Mouse (Mus musculus): ENCODE results near the gene Adam33. TPM values are rescaled to one million over a fixed set of nuclear protein-coding genes. Genes with fewer than 3 reads are reported as not detected.
A peak's percentile ranks its signal among the peaks of the same experiment; 100 is the strongest.
"Not testable (repeated sequence)": the region's sequence is repeated elsewhere in the genome, so short reads cannot be mapped to it uniquely, and the experiment has no call there.

The Adam33 gene
- 2.3 and 4.3 TPM in 2 replicates for polyA plus RNA-seq (2016; fragmentation: Nextera tagmentation; extraction: Ambion mirVana)

DNA sequence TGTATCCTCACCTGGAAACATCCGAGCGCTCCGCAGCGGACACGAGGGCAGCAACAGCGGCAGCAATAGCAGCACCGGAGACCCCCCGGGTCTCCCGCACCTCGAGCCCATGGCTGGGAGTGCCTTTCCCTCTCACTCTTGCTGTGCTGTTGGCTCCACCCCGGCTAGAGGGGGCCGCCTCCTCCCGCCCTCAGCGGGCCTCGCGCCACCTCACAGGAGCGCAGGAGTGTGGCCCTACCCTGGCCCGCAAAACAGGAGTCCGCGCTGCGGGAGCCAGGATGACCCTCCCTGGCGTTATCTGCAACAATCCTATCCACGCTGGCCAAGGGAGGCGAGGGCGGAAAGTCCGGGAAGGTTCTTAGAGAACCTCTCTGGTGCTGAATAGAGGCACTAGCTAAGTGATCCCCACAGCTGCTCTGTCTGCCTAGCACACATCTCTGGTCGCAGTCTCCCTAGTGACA lies at the start of gene Adam33:
Gene Adam33, minus strand, starts transcription at position 411 of the 461 bp plus-strand sequence.
- Histone ChIP-seq H3K27me3 (peaks cover 47% of the 10 kb centered on the region), H3K4me2 (replicated peaks) (peak within 1 kb of the TSS; percentile 51), H3K27ac (no peak within 1 kb of the TSS), H3K9ac (peak within 1 kb of the TSS; percentile 35; the same call in 1 of the 2 replicates), H3K4me1 (peaks cover 15% of the 10 kb centered on the region), H3K9me3 (replicated peaks) (no peaks in the 10 kb centered on the region), H3K4me3 (peak within 1 kb of the TSS; percentile 28), H3K36me3 (no peaks in the 10 kb centered on the region)
- WGBS = 3% methylated on average over 27 of the region's 27 CpGs
- 0 out of 2 replicates have a peak, but pooled peaks have one; percentile 13 for ATAC-seq (ENCODE audit: low FRiP score)

DNA sequence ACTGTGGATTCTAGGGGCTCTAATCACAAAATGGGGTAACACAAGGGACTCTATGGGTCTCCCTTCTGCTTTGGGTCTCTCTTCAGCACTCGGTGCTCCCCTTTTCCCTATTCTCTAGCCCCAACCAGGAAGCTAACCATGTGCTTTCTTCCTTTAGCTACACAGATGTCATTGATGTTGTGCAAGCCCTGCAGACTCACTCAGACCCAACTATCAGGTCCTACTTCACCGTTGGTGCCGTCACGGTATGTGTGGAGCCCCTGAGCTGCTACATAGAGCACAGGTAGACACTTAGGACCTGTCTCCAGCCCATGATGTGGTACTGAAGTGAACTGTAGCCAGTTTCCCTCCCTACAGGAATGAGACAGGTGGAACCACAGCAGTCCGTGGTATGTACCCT lies 42.4 kb upstream of the Adam33 start:
- no peak overlapping the region for H3K4me2 ChIP-seq (replicated peaks)
- no peak overlapping the region for H3K9ac ChIP-seq
- no peak overlapping the region for H3K27ac ChIP-seq
- no peaks in the 10 kb centered on the region for H3K27me3 ChIP-seq
- no peak for ATAC-seq (ENCODE audit: low FRiP score)
- H3K4me1 ChIP-seq = no peaks in the 10 kb centered on the region
- no peaks in the 10 kb centered on the region for H3K9me3 ChIP-seq (replicated peaks)
- WGBS = 90% methylated on average over 5 of the region's 5 CpGs
- H3K36me3 ChIP-seq = no peaks in the 10 kb centered on the region
- H3K4me3 ChIP-seq = no peak overlapping the region

DNA sequence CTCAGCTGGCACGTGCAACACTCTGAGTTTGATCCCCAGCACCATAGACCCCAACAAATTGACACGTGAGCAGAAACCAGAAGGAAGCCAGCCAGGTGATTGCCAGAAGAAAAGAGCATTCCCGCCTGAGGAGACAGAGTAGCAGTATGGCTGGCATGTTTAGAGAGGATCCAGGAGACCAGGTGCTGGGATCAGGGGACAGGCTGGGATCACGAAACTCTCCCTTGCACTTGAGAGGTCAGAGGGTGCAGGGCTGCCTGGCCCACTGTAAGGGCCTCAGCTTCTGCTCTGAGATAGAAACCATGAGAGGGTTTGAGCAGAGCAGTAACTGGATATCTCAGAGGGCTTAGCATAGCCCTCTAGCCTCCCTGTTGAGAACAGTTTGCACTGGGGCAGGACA lies 41.4 kb upstream of the Adam33 start:
- H3K9me3 ChIP-seq (replicated peaks); ATAC-seq (ENCODE audit: low FRiP score); H3K27ac ChIP-seq; H3K9ac ChIP-seq; H3K4me2 ChIP-seq (replicated peaks); H3K4me1 ChIP-seq; H3K4me3 ChIP-seq; H3K36me3 ChIP-seq; H3K27me3 ChIP-seq: not testable (repeated sequence)
- 63% methylated on average over 4 of the region's 4 CpGs for WGBS

DNA sequence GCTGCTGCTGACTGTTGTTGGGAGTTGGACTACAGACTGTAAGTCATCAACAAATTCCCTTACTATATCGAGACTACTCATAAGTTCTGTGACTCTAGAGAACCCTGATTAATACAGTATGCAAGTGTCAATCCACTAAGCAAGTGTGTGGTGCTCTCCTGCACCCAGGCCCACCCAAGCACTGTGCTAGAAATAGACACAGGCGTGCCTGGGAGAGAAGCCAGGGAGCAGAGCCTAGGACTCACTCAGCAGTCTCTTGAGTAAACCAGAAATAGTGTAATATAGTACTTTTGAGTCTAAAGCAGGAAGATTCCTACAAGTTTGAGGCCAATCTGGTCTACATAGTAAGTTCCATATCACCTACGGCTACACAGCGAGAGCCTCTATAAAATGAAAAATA lies 40.4 kb upstream of the Adam33 start:
- H3K4me3 ChIP-seq = no peak overlapping the region
- WGBS = 92% methylated on average over 4 of the region's 4 CpGs
- H3K27me3 ChIP-seq = no peaks in the 10 kb centered on the region
- no peaks in the 10 kb centered on the region for H3K9me3 ChIP-seq (replicated peaks)
- no peak overlapping the region for H3K27ac ChIP-seq
- no peak for ATAC-seq (ENCODE audit: low FRiP score)
- no peak overlapping the region for H3K4me2 ChIP-seq (replicated peaks)
- H3K9ac ChIP-seq = no peak overlapping the region
- no peaks in the 10 kb centered on the region for H3K4me1 ChIP-seq
- H3K36me3 ChIP-seq = no peaks in the 10 kb centered on the region

DNA sequence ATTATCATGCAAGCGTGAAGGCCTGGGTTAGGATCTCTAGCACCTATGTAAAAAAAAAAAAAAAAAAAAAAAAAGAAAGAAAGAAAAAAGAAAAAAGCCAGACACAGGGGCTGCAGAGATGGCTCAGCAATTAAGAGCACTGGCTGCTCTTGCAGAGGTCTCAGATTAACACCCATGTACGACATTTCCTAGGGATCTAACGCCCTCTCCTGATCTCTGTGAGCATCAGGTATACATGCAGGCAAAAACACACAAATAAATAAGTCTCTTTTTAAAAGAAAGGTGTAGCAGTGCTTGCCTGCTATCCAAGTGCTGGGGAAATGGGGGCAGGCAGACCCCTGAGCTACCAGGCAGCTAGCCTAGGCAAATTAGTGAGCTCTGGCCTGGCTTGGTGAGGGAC lies 37.9 kb upstream of the Adam33 start:
- ATAC-seq (ENCODE audit: low FRiP score) = no peak
- Histone ChIP-seq H3K27me3 (no peaks in the 10 kb centered on the region), H3K4me3 (no peak overlapping the region), H3K9ac (no peak overlapping the region), H3K9me3 (replicated peaks) (no peaks in the 10 kb centered on the region), H3K4me2 (replicated peaks) (no peak overlapping the region), H3K4me1 (peaks cover 1% of the 10 kb centered on the region), H3K27ac (no peak overlapping the region), H3K36me3 (no peaks in the 10 kb centered on the region)
- WGBS = 57% methylated on average over 3 of the region's 3 CpGs

DNA sequence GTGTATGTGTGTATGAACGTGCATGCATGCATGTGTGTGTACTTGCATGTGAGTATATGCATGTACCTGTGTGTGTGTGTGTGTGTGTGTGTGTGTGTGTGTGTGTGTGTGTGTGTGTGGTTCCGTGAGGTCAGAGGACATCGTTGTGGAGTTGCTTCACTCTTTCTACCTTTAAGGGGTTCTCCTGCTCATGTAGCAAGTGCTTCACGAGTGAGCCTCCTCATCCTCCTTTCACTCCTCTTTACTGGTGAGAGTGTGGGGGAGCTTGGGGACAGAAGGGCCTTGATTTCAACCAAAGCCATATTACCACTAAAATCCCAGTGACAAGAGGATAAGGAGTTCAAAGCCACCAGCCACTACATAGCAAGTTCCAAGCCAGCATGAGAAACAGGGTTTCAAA lies 33.5 kb upstream of the Adam33 start:
- 90% methylated on average over 4 of the region's 4 CpGs for WGBS
- H3K27me3 ChIP-seq = no peaks in the 10 kb centered on the region
- H3K9ac ChIP-seq = no peak overlapping the region
- peaks cover 5% of the 10 kb centered on the region for H3K4me1 ChIP-seq
- 0 out of 2 replicates have a peak overlapping the region, but pooled peaks have one; percentile 5 for H3K27ac ChIP-seq
- no peaks in the 10 kb centered on the region for H3K36me3 ChIP-seq
- ATAC-seq (ENCODE audit: low FRiP score) = no peak
- H3K9me3 ChIP-seq (replicated peaks) = no peaks in the 10 kb centered on the region
- H3K4me3 ChIP-seq = no peak overlapping the region
- H3K4me2 ChIP-seq (replicated peaks) = no peak overlapping the region

GRCm38 (mm10) chr2:131096101-131096795 lies 32.6 kb upstream of the Adam33 start:
- H3K4me3 ChIP-seq = no peak overlapping the region
- no peaks in the 10 kb centered on the region for H3K9me3 ChIP-seq (replicated peaks)
- WGBS = 18% methylated on average over 9 of the region's 9 CpGs
- H3K4me1 ChIP-seq = peaks cover 5% of the 10 kb centered on the region
- H3K27me3 ChIP-seq = no peaks in the 10 kb centered on the region
- no peak for ATAC-seq (ENCODE audit: low FRiP score)
- peak overlapping the region; percentile 35; the same call in 1 of the 2 replicates for H3K27ac ChIP-seq
- no peak overlapping the region; the same call in 1 of the 2 replicates for H3K4me2 ChIP-seq (replicated peaks)
- no peak overlapping the region for H3K9ac ChIP-seq
- H3K36me3 ChIP-seq = no peaks in the 10 kb centered on the region

DNA sequence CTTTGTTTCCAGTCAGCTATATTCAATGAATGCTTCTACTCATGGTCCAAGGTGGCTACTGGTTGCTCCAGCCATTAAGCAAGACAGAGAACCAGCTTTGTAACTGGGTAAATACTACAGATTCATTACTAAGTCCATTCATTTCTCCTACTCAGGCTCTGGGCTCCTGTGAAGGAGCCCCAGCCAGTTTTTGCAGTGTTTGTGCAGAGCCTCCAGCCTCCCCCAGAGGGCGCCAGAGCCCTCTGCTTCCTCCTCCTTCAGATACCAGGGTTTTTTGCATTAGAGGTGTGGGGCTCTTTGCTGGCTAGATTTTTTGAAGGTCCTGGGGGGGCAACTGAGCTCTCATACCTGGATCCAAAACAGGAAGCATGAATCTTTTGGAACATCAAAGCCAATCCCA lies 31.2 kb upstream of the Adam33 start:
- peaks cover 5% of the 10 kb centered on the region for H3K4me1 ChIP-seq
- WGBS = 0% methylated on average over 1 of the region's 1 CpGs
- no peaks in the 10 kb centered on the region for H3K27me3 ChIP-seq
- no peak overlapping the region for H3K4me2 ChIP-seq (replicated peaks)
- no peak overlapping the region for H3K9ac ChIP-seq
- no peak overlapping the region for H3K27ac ChIP-seq
- no peaks in the 10 kb centered on the region for H3K36me3 ChIP-seq
- 0 out of 2 replicates have a peak, but pooled peaks have one; percentile 56 for ATAC-seq (ENCODE audit: low FRiP score)
- H3K4me3 ChIP-seq = no peak overlapping the region
- H3K9me3 ChIP-seq (replicated peaks) = no peaks in the 10 kb centered on the region

DNA sequence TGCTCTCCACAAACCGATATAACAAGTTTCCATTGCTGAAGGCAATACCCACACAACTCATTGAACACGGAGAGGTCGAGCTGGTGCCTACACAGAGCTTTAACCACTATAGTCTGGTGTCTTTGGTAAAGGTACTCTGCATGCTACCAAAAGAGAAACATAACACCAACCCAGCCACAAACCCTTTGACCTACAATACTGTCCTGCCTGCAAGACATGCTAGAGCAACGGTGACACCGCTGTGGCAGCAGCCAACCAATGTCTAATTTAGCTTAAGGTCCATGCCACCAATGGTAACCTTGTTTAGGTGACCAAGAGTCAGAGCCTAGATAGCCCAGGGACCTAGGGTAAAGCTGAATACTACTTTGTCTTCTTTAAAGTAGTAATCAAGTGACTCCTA lies 30.0 kb upstream of the Adam33 start:
- Histone ChIP-seq H3K9me3 (replicated peaks) (no peaks in the 10 kb centered on the region), H3K4me3 (no peak overlapping the region), H3K4me1 (peaks cover 5% of the 10 kb centered on the region), H3K4me2 (replicated peaks) (no peak overlapping the region), H3K27me3 (no peaks in the 10 kb centered on the region), H3K9ac (no peak overlapping the region), H3K27ac (no peak overlapping the region), H3K36me3 (no peaks in the 10 kb centered on the region)
- WGBS = 86% methylated on average over 5 of the region's 5 CpGs
- no peak for ATAC-seq (ENCODE audit: low FRiP score)

- no peak overlapping the region for H3K4me3 ChIP-seq
- H3K27me3 ChIP-seq = no peaks in the 10 kb centered on the region
- H3K27ac ChIP-seq = no peak overlapping the region
- WGBS = 78% methylated on average over 3 of the region's 3 CpGs
- H3K9ac ChIP-seq = no peak overlapping the region
- H3K4me1 ChIP-seq = no peaks in the 10 kb centered on the region
- no peak overlapping the region for H3K4me2 ChIP-seq (replicated peaks)
- no peaks in the 10 kb centered on the region for H3K36me3 ChIP-seq
- H3K9me3 ChIP-seq (replicated peaks) = no peaks in the 10 kb centered on the region
- ATAC-seq (ENCODE audit: low FRiP score) = no peak
Measured at GRCm38 (mm10) chr2:131090852-131091251, 27.2 kb upstream of the Adam33 start.

DNA sequence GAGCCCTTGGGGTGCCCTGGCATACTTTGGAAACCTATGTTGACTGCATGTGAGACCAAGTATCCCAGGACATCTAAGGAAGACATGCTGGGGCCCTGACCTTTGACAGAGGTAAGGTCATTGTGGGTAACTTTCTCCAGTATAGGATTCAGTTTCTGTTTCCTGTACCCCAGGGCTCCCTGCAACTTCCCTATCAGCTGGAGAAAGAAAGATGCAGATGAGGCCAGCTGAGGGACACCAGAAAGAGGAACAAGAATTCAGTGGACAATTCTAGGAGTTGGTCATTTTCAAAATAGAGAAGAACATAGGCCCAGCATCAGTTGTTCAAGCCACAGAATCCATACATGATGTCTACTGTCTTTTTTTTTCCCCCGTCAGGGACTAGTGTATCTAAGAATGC lies 26.0 kb upstream of the Adam33 start:
- no peaks in the 10 kb centered on the region for H3K27me3 ChIP-seq
- no peaks in the 10 kb centered on the region for H3K9me3 ChIP-seq (replicated peaks)
- H3K4me1 ChIP-seq = no peaks in the 10 kb centered on the region
- no peak overlapping the region for H3K27ac ChIP-seq
- no peak overlapping the region for H3K4me2 ChIP-seq (replicated peaks)
- no peak overlapping the region for H3K4me3 ChIP-seq
- ATAC-seq (ENCODE audit: low FRiP score) = no peak
- H3K36me3 ChIP-seq = no peaks in the 10 kb centered on the region
- H3K9ac ChIP-seq = no peak overlapping the region
- 83% methylated on average over 1 of the region's 1 CpGs for WGBS

- no peak overlapping the region for H3K27ac ChIP-seq
- H3K9ac ChIP-seq = no peak overlapping the region
- no peaks in the 10 kb centered on the region for H3K36me3 ChIP-seq
- no peak for ATAC-seq (ENCODE audit: low FRiP score)
- 81% methylated on average over 4 of the region's 4 CpGs for WGBS
- H3K4me3 ChIP-seq = no peak overlapping the region
- no peaks in the 10 kb centered on the region for H3K27me3 ChIP-seq
- H3K4me1 ChIP-seq = no peaks in the 10 kb centered on the region
- no peaks in the 10 kb centered on the region for H3K9me3 ChIP-seq (replicated peaks)
- H3K4me2 ChIP-seq (replicated peaks) = no peak overlapping the region
Measured at GRCm38 (mm10) chr2:131088581-131088980, 25.0 kb upstream of the Adam33 start.

Data from hindbrain, embryonic 12.5 days (tissue).